Mouse (Mus musculus): ENCODE results near the gene Cth.
"Not testable (repeated sequence)": the region's sequence is repeated elsewhere in the genome, so short reads cannot be mapped to it uniquely, and the experiment has no call there.

Cth gene

GRCm38 (mm10) chr3:157924692-157925328 is at the start of gene Cth:
Gene Cth, minus strand, starts transcription at chr3:157925077.
- in situ Hi-C loops (cut with MseI, MboI), result no loop called here

GRCm38 (mm10) chr3:157973236-157973635 is 48.4 kb upstream of the Cth start:
- in situ Hi-C loops (cut with MseI, MboI), result no loop called here

- in situ Hi-C loops (cut with MseI, MboI), result no loop called here
Measured at GRCm38 (mm10) chr3:157971151-157971550, 46.3 kb upstream of the Cth start.

GRCm38 (mm10) chr3:157957320-157957719 is 32.4 kb upstream of the Cth start:
- in situ Hi-C loops (cut with MseI, MboI), result no loop called here

- in situ Hi-C loops (cut with MseI, MboI), result no loop called here
Measured at GRCm38 (mm10) chr3:157956201-157956600, 31.3 kb upstream of the Cth start.

- in situ Hi-C loops (cut with MseI, MboI), result no loop called here
Measured at GRCm38 (mm10) chr3:157955466-157955865, 30.6 kb upstream of the Cth start.

- in situ Hi-C loops (cut with MseI, MboI), result no loop called here
Measured at GRCm38 (mm10) chr3:157952716-157953115, 27.8 kb upstream of the Cth start.

GRCm38 (mm10) chr3:157947383-157948280 is 22.8 kb upstream of the Cth start:
- in situ Hi-C loops (cut with MseI, MboI), result no loop called here

- in situ Hi-C loops (cut with MseI, MboI), result no loop called here
Measured at GRCm38 (mm10) chr3:157946843-157947358, 22.0 kb upstream of the Cth start, which contains the start of gene Ankrd13c. Gene Ankrd13c, plus strand, starts transcription at chr3:157947239.

GRCm38 (mm10) chr3:157938585-157938984 is 13.7 kb upstream of the Cth start:
- in situ Hi-C loops (cut with MseI, MboI), result no loop called here

- in situ Hi-C loops (cut with MseI, MboI), result no loop called here
Measured at GRCm38 (mm10) chr3:157934301-157934823, 9.5 kb upstream of the Cth start.

- in situ Hi-C loops (cut with MseI, MboI), result not testable (repeated sequence)
Measured at GRCm38 (mm10) chr3:157933223-157933622, 8.3 kb upstream of the Cth start.

- in situ Hi-C loops (cut with MseI, MboI), result no loop called here
Measured at GRCm38 (mm10) chr3:157932074-157932473, 7.2 kb upstream of the Cth start.

GRCm38 (mm10) chr3:157931592-157931991 is 6.7 kb upstream of the Cth start:
- in situ Hi-C loops (cut with MseI, MboI), result no loop called here

- in situ Hi-C loops (cut with MseI, MboI), result no loop called here
Measured at GRCm38 (mm10) chr3:157929417-157929816, 4.5 kb upstream of the Cth start.

GRCm38 (mm10) chr3:157928731-157929130 is 3.9 kb upstream of the Cth start:
- in situ Hi-C loops (cut with MseI, MboI), result no loop called here

GRCm38 (mm10) chr3:157926761-157927160 is 1.9 kb upstream of the Cth start:
- in situ Hi-C loops (cut with MseI, MboI), result no loop called here

GRCm38 (mm10) chr3:157925706-157926510 is 1.0 kb upstream of the Cth start:
- in situ Hi-C loops (cut with MseI, MboI), result no loop called here

- in situ Hi-C loops (cut with MseI, MboI), result no loop called here
Measured at GRCm38 (mm10) chr3:157923268-157923835, 1.5 kb downstream of the Cth start.

GRCm38 (mm10) chr3:157921376-157921775 is 3.5 kb downstream of the Cth start:
- in situ Hi-C loops (cut with MseI, MboI), result no loop called here

GRCm38 (mm10) chr3:157916336-157916735 is 8.5 kb downstream of the Cth start:
- in situ Hi-C loops (cut with MseI, MboI), result no loop called here
